Mouse (Mus musculus): ENCODE measurements around the gene Map4k5. TPM values are rescaled to one million over a fixed set of nuclear protein-coding genes. Genes with fewer than 3 reads are reported as not detected.
A peak's percentile ranks its signal among the peaks of the same experiment; 100 is the strongest.

Gene Map4k5
- polyA plus RNA-seq, 1 experiment from 2014 or later, result 30.7 TPM

- H3K27me3 ChIP-seq, result no peaks in the 10 kb centered on the region
- 17% methylated on average over 22 of the region's 22 CpGs for WGBS
- peak overlapping the region; percentile 18; the same call in 1 of the 2 replicates for H3K4me3 ChIP-seq
- no peaks in the 10 kb centered on the region for H3K36me3 ChIP-seq
- peak overlapping the region; percentile 54; the same call in 1 of the 2 replicates for H3K27ac ChIP-seq (replicated peaks)
- peak; percentile 89 for ATAC-seq (ENCODE audit: low read depth)
- no peaks in the 10 kb centered on the region for H3K9me3 ChIP-seq
- H3K4me2 ChIP-seq, result peak overlapping the region; percentile 57
- peaks cover 23% of the 10 kb centered on the region for H3K4me1 ChIP-seq (replicated peaks)
- peak overlapping the region; percentile 47; the same call in 1 of the 2 replicates for H3K9ac ChIP-seq
Observed at GRCm38 (mm10) chr12:69757418-69758141, 135.4 kb downstream of the Map4k5 start.

GRCm38 (mm10) chr12:69756015-69756414, 137.0 kb downstream of the Map4k5 start:
- no peaks in the 10 kb centered on the region for H3K9me3 ChIP-seq
- peaks cover 26% of the 10 kb centered on the region for H3K4me1 ChIP-seq (replicated peaks)
- H3K27ac ChIP-seq (replicated peaks), result no peak overlapping the region
- WGBS, result 87% methylated on average over 5 of the region's 5 CpGs
- H3K9ac ChIP-seq, result no peak overlapping the region
- no peak for ATAC-seq (ENCODE audit: low read depth)
- no peak overlapping the region for H3K4me3 ChIP-seq
- no peak overlapping the region for H3K4me2 ChIP-seq
- H3K36me3 ChIP-seq, result no peaks in the 10 kb centered on the region
- no peaks in the 10 kb centered on the region for H3K27me3 ChIP-seq

DNA sequence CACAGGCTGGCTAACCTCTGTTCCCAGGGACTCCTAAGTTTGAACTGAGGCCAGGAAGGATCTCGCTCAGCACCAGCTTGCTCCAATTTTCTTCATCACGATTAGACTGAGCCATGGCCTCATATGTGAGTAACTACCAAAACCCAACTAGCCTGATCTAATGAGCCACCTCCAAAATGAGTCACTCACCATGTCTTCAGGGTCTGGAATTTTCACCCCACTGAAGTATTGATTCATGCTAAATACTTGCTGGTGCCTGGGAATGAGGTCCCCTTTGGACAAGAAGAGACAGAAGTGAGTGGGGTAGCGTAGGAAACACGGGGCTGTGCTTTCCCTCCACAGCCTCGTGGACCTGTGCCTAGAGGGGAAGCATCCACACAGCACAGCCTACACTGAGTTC, 139.1 kb downstream of the Map4k5 start:
- Histone ChIP-seq H3K27me3 (no peaks in the 10 kb centered on the region), H3K4me1 (replicated peaks) (peaks cover 22% of the 10 kb centered on the region), H3K27ac (replicated peaks) (no peak overlapping the region), H3K9me3 (no peaks in the 10 kb centered on the region), H3K36me3 (no peaks in the 10 kb centered on the region), H3K4me3 (no peak overlapping the region), H3K9ac (no peak overlapping the region), H3K4me2 (no peak overlapping the region)
- no peak for ATAC-seq (ENCODE audit: low read depth)
- WGBS, result 85% methylated on average over 5 of the region's 5 CpGs

MicroRNAs within 50 kb of the gene (microRNA counts, 519-probe panel; counts per million panel counts)
- not detected for microRNA mmu-miR-681

Small RNAs within 50 kb of the gene (microRNA-seq; reads per million reads assigned to microRNA genes)
- gene Mir681, result not detected

Other genes starting within 250 kb of the Map4k5 start
- gene Sos2, start 211.3 kb downstream of the Map4k5 start, polyA plus RNA-seq (2015; fragmentation: Nextera tagmentation; extraction: Ambion mirVana), result 13.1 and 14.3 TPM in 2 replicates
- 8.9 and 9.6 TPM in 2 replicates for gene L2hgdh, start 168.3 kb downstream of the Map4k5 start, polyA plus RNA-seq (2015; fragmentation: Nextera tagmentation; extraction: Ambion mirVana)
- 31.1 and 32.3 TPM in 2 replicates for gene Atp5s, start 168.2 kb downstream of the Map4k5 start, polyA plus RNA-seq (2015; fragmentation: Nextera tagmentation; extraction: Ambion mirVana)
- gene Cdkl1, start 101.9 kb downstream of the Map4k5 start, polyA plus RNA-seq (2015; fragmentation: Nextera tagmentation; extraction: Ambion mirVana), result 2.6 and 4.3 TPM in 2 replicates
- gene Atl1, start 586 bp downstream of the Map4k5 start, polyA plus RNA-seq (2015; fragmentation: Nextera tagmentation; extraction: Ambion mirVana), result 111 and 115 TPM in 2 replicates
- gene Sav1, start 93.8 kb upstream of the Map4k5 start, polyA plus RNA-seq (2015; fragmentation: Nextera tagmentation; extraction: Ambion mirVana), result 4.0 and 4.5 TPM in 2 replicates
- 11.5 and 12.1 TPM in 2 replicates for gene Nin, start 220.5 kb upstream of the Map4k5 start, polyA plus RNA-seq (2015; fragmentation: Nextera tagmentation; extraction: Ambion mirVana)